Mouse (Mus musculus): ENCODE data around the gene Pdp2.

- TF ChIP-seq CTCF (IDR thresholded peaks at IDR 0.05; ENCODE audit: borderline replicate concordance, insufficient read depth, low read depth, low read length): no peak
- TF ChIP-seq POLR2A (IDR thresholded peaks at IDR 0.05; ENCODE audit: borderline replicate concordance, insufficient read depth, low read length): no peak
Observed at GRCm38 (mm10) chr8:104565457-104565798, 25.8 kb upstream of the Pdp2 start.

Data from cerebellum, adult 2 months (tissue).